Mouse (Mus musculus) kidney, embryonic 15.5 days (tissue): ENCODE data around the gene Cib3. TPM values are rescaled to one million over a fixed set of nuclear protein-coding genes. Genes with fewer than 3 reads are reported as not detected.

Experiments
- ATAC-seq: fragments of 200-750 bp; cut with Nextera tagmentation; replicated peaks from 2 replicates; pipeline ENCODE4 v1.8.0; 2017; ENCODE audit warnings: moderate TSS enrichment; ENCODE audit not compliant: low FRiP score
- H3K27ac ChIP-seq: fragments of 300-500 bp; sonication (generic); 2 replicates; pipeline ENCODE4 v1.5.1; 2015; ENCODE audit warnings: mild to moderate bottlenecking, inconsistent platforms
- H3K27me3 ChIP-seq: fragments of 300-500 bp; sonication (generic); 2 replicates; pipeline ENCODE4 v1.6.1; 2015; ENCODE audit warnings: inconsistent platforms
- H3K36me3 ChIP-seq: fragments of 300-500 bp; sonication (generic); 2 replicates; pipeline ENCODE4 v1.6.1; 2015; ENCODE audit warnings: inconsistent platforms
- H3K4me1 ChIP-seq: fragments of 300-500 bp; sonication (generic); 2 replicates; pipeline ENCODE4 v1.6.1; 2015; ENCODE audit warnings: inconsistent platforms
- H3K4me2 ChIP-seq: fragments of 300-500 bp; sonication (generic); 2 replicates; pipeline ENCODE4 v1.6.1; 2015; ENCODE audit warnings: moderate library complexity, mild to moderate bottlenecking, inconsistent platforms
- H3K4me3 ChIP-seq: fragments of 300-500 bp; sonication (generic); replicated peaks from 2 replicates; pipeline ENCODE4 v1.5.1; 2015; ENCODE audit warnings: mild to moderate bottlenecking, inconsistent platforms
- H3K9ac ChIP-seq: fragments of 300-500 bp; sonication (generic); 2 replicates; pipeline ENCODE4 v1.6.1; 2015; ENCODE audit warnings: mild to moderate bottlenecking, inconsistent platforms
- H3K9me3 ChIP-seq: fragments of 300-500 bp; sonication (generic); replicated peaks from 2 replicates; pipeline ENCODE4 v1.6.1; 2016; ENCODE audit warnings: inconsistent platforms
- WGBS: fragments of 180-500 bp; shearing (Covaris S2); methylation state at CpG from one replicate; pipeline ENCODE4 v1.1.7; 2015; ENCODE audit warnings: mixed read lengths; 5-methylcytosine and 5-hydroxymethylcytosine counted together
- polyA plus RNA-seq: library from polyadenylated mRNA; unstranded; fragments of >200 nt; fragmentation: Nextera tagmentation; extraction: Ambion mirVana; gene quantifications from 2 replicates; pipeline ENCODE4 v1.2.1, GENCODE M21; 2015

Cib3 gene
- polyA plus RNA-seq, 1 experiment from 2014 or later, result not detected

GRCm38 (mm10) chr8:72160707-72161697 lies 51.6 kb downstream of the Cib3 start, which contains the start of gene Rab8a:
TSS of gene Rab8a (plus strand) at chr8:72161200.
- Histone ChIP-seq H3K36me3 (peaks cover 26% of the 10 kb centered on the region), H3K4me1 (peaks cover 26% of the 10 kb centered on the region), H3K4me2 (peak within 1 kb of the TSS; percentile 81), H3K9me3 (no peaks in the 10 kb centered on the region), H3K9ac (peak within 1 kb of the TSS; percentile 91), H3K27ac (peak within 1 kb of the TSS; percentile 91), H3K4me3 (peak within 1 kb of the TSS; percentile 93), H3K27me3 (no peaks in the 10 kb centered on the region)
- peak; percentile 99 for ATAC-seq
- WGBS, result under 1% methylated on average over 82 of the region's 82 CpGs

- H3K27ac ChIP-seq, result no peak overlapping the region
These were observed 52.6 kb downstream of the Cib3 start for GRCm38 (mm10) chr8:72160007-72160406.

GRCm38 (mm10) chr8:72158726-72159125 lies 53.9 kb downstream of the Cib3 start:
- Histone ChIP-seq H3K27ac (no peak overlapping the region), H3K4me2 (no peak overlapping the region), H3K9ac (no peak overlapping the region), H3K36me3 (peaks cover 15% of the 10 kb centered on the region), H3K9me3 (no peaks in the 10 kb centered on the region), H3K27me3 (no peaks in the 10 kb centered on the region), H3K4me1 (peaks cover 26% of the 10 kb centered on the region), H3K4me3 (no peak overlapping the region)
- ATAC-seq, result no peak
- WGBS, result 82% methylated on average over 3 of the region's 3 CpGs

More at GRCm38 (mm10) chr8:72160007-72160406, 52.6 kb downstream of the Cib3 start:
- Histone ChIP-seq H3K9ac (peak overlapping the region; percentile 46), H3K4me2 (peak overlapping the region; percentile 81), H3K36me3 (peaks cover 21% of the 10 kb centered on the region), H3K4me3 (peak overlapping the region; percentile 93), H3K9me3 (no peaks in the 10 kb centered on the region), H3K4me1 (peaks cover 26% of the 10 kb centered on the region), H3K27me3 (no peaks in the 10 kb centered on the region)
- no peak for ATAC-seq
- WGBS, result 70% methylated on average over 3 of the region's 3 CpGs

GRCm38 (mm10) chr8:72158096-72158495 lies 54.5 kb downstream of the Cib3 start:
- 88% methylated on average over 2 of the region's 2 CpGs for WGBS
- Histone ChIP-seq H3K4me3 (no peak overlapping the region), H3K9ac (no peak overlapping the region), H3K9me3 (no peaks in the 10 kb centered on the region), H3K36me3 (peaks cover 15% of the 10 kb centered on the region), H3K27ac (no peak overlapping the region), H3K4me2 (no peak overlapping the region), H3K27me3 (no peaks in the 10 kb centered on the region), H3K4me1 (peaks cover 26% of the 10 kb centered on the region)
- ATAC-seq, result no peak

Other genes with a start within 250 kb of the Cib3 start
- gene Cyp4f18, start 203.2 kb downstream of the Cib3 start, polyA plus RNA-seq, result 0.82 and 1.3 TPM in 2 replicates
- gene Olfr372, start 171.6 kb downstream of the Cib3 start, polyA plus RNA-seq, result not detected in 2 replicates
- gene Olfr373, start 129.7 kb downstream of the Cib3 start, polyA plus RNA-seq, result 0.05 TPM in 2 replicates
- gene Olfr374, start 105.8 kb downstream of the Cib3 start, polyA plus RNA-seq, result 0.06 TPM in 1 of 2 replicates, not detected in the other
- 770 and 775 TPM in 2 replicates for gene Tpm4, start 77.9 kb downstream of the Cib3 start, polyA plus RNA-seq
- gene Rab8a, start 51.6 kb downstream of the Cib3 start, polyA plus RNA-seq, result 126 and 128 TPM in 2 replicates
- 0.08 TPM in 1 of 2 replicates, not detected in the other for gene Hsh2d, start 23.2 kb downstream of the Cib3 start, polyA plus RNA-seq
- gene Gm11034, start 799 bp upstream of the Cib3 start, polyA plus RNA-seq, result not detected in 2 replicates
- 73.0 and 74.0 TPM in 2 replicates for gene Fam32a, start 6.9 kb upstream of the Cib3 start, polyA plus RNA-seq
- 123 and 138 TPM in 2 replicates for gene Ap1m1, start 27.2 kb upstream of the Cib3 start, polyA plus RNA-seq
- gene Gm10282, start 92.4 kb upstream of the Cib3 start, polyA plus RNA-seq, result 29.0 and 30.3 TPM in 2 replicates
- gene Klf2, start 106.2 kb upstream of the Cib3 start, polyA plus RNA-seq, result 12.6 and 14.0 TPM in 2 replicates
- gene Eps15l1, start 208.6 kb upstream of the Cib3 start, polyA plus RNA-seq, result 58.4 and 64.1 TPM in 2 replicates
- gene Calr3, start 231.0 kb upstream of the Cib3 start, polyA plus RNA-seq, result 1.5 and 1.9 TPM in 2 replicates
- gene 1700030K09Rik, start 231.0 kb upstream of the Cib3 start, polyA plus RNA-seq, result 17.0 and 17.3 TPM in 2 replicates